Mouse (Mus musculus) central nervous system, embryonic 11.5 days (tissue): ENCODE data around the gene Mfsd4a. TPM values are rescaled to one million over a fixed set of nuclear protein-coding genes. Genes with fewer than 3 reads are reported as not detected.

Experiments used
- polyA plus RNA-seq: library from polyadenylated mRNA; depleted of rRNA; stranded (reverse); fragments of >200 nt; gene quantifications from 2 replicates; pipeline ENCODE4 v1.2.3, GENCODE M21; 2012; rRNA removed

The Mfsd4a gene
- 0.07 and 0.48 TPM in 2 replicates for polyA plus RNA-seq

GRCm38 (mm10) chr1:132067261-132068255 lies at the start of gene Mfsd4a:
Gene Mfsd4a, minus strand, starts transcription at chr1:132068062.

DNA sequence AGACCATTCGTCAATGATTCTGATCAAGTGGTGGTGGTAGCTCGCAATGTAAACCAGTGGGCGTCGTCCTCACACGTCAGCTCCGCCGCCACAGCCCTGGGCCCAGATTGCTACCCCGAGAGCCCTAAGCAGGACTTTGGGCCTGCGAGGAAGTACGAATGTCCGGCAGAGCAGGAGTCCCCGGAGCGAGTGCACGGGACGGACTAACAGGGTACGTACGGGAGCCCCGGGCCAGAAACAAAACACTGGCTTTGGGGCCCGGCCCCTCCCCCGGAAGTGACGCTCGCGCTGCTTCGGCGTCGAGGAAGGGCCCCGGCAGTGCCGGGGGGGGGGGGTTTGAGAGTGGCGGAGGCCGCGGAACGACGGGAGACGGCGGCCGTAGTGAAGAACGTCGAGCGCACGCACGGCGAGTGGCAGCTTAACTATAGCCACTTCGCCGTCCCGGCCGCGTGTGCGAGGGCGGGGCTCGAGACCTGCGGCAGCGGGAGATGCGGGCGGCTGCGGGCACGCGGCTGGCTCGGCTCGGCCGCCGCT lies 60.5 kb downstream of the Mfsd4a start, which contains the start of gene Elk4:
Gene Elk4 (plus strand): TSS at position 326 of the 534 bp plus-strand sequence.

Other genes with a start within 250 kb of the Mfsd4a start
- gene Slc41a1, start 240.6 kb downstream of the Mfsd4a start, polyA plus RNA-seq = 13.0 and 18.0 TPM in 2 replicates
- 10.6 and 12.2 TPM in 2 replicates for gene Rab29, start 200.8 kb downstream of the Mfsd4a start, polyA plus RNA-seq
- 91.6 and 121 TPM in 2 replicates for gene Nucks1, start 157.5 kb downstream of the Mfsd4a start, polyA plus RNA-seq
- 9.5 and 15.7 TPM in 2 replicates for gene Slc45a3, start 105.1 kb downstream of the Mfsd4a start, polyA plus RNA-seq
- 25.6 and 31.1 TPM in 2 replicates for gene Elk4, start 60.5 kb downstream of the Mfsd4a start, polyA plus RNA-seq
- 0.61 and 3.6 TPM in 2 replicates for gene Cdk18, start 71.6 kb upstream of the Mfsd4a start, polyA plus RNA-seq
- gene Lemd1, start 123.4 kb upstream of the Mfsd4a start, polyA plus RNA-seq = 15.5 and 40.5 TPM in 2 replicates
- gene AC124108.1, start 123.4 kb upstream of the Mfsd4a start, polyA plus RNA-seq = 14.4 and 16.0 TPM in 2 replicates
- not detected in 2 replicates for gene Gm10188, start 161.7 kb upstream of the Mfsd4a start, polyA plus RNA-seq
- gene Klhdc8a, start 230.6 kb upstream of the Mfsd4a start, polyA plus RNA-seq = 2.1 and 2.4 TPM in 2 replicates
- gene Nuak2, start 248.1 kb upstream of the Mfsd4a start, polyA plus RNA-seq = 26.8 and 52.5 TPM in 2 replicates